Mouse (Mus musculus): ENCODE results near the gene Zfhx2. TPM values are rescaled to one million over a fixed set of nuclear protein-coding genes. Genes with fewer than 3 reads are reported as not detected.

The Zfhx2 gene
- polyA plus RNA-seq, 1 experiment, result 0.63 TPM

- no peaks in the 10 kb centered on the region for H3K79me3 ChIP-seq (ENCODE audit: low read depth)
- H3K4me3 ChIP-seq (ENCODE audit: insufficient read depth, poor library complexity, severe bottlenecking), result no peak overlapping the region
- no peaks in the 10 kb centered on the region for H3K79me2 ChIP-seq (ENCODE audit: control insufficient read depth, insufficient read depth)
- H3K36me3 ChIP-seq (ENCODE audit: control insufficient read depth, insufficient read depth), result no peaks in the 10 kb centered on the region
- H3K27me3 ChIP-seq (ENCODE audit: control insufficient read depth, insufficient read depth, insufficient read length), result no peaks in the 10 kb centered on the region
- TF ChIP-seq MYOD1 (IDR thresholded peaks at IDR 0.05; ENCODE audit: control insufficient read depth, insufficient read length, low read depth) (no peak), CEBPB (IDR thresholded peaks at IDR 0.05; ENCODE audit: low read depth) (no peak), USF1 (IDR thresholded peaks at IDR 0.05; ENCODE audit: low read depth) (no peak), MYOG (IDR thresholded peaks at IDR 0.05; ENCODE audit: control insufficient read depth, extremely low read depth, insufficient read length) (no peak), MAX (IDR thresholded peaks at IDR 0.05) (no peak), FOSL1 (IDR thresholded peaks at IDR 0.05; ENCODE audit: insufficient read depth, low read length, poor library complexity, severe bottlenecking) (no peak), CTCF (IDR thresholded peaks at IDR 0.05; ENCODE audit: control insufficient read depth, insufficient read depth, insufficient read length) (no peak)
- H3ac ChIP-seq (ENCODE audit: control insufficient read depth, insufficient read length, low read depth), result no peak overlapping the region
Observed at GRCm38 (mm10) chr14:55074416-55074815, 17.7 kb downstream of the Zfhx2 start.

GRCm38 (mm10) chr14:55071756-55072155 is 20.4 kb downstream of the Zfhx2 start:
- no peak overlapping the region for H3K4me3 ChIP-seq (ENCODE audit: insufficient read depth, poor library complexity, severe bottlenecking)
- no peaks in the 10 kb centered on the region for H3K36me3 ChIP-seq (ENCODE audit: control insufficient read depth, insufficient read depth)

GRCm38 (mm10) chr14:55066042-55066441 is 26.1 kb downstream of the Zfhx2 start:
- Histone ChIP-seq H3K36me3 (ENCODE audit: control insufficient read depth, insufficient read depth) (no peaks in the 10 kb centered on the region), H3K27me3 (ENCODE audit: control insufficient read depth, insufficient read depth, insufficient read length) (no peaks in the 10 kb centered on the region), H3ac (ENCODE audit: control insufficient read depth, insufficient read length, low read depth) (no peak overlapping the region), H3K4me3 (ENCODE audit: insufficient read depth, poor library complexity, severe bottlenecking) (no peak overlapping the region), H3K79me3 (ENCODE audit: low read depth) (no peaks in the 10 kb centered on the region), H3K79me2 (ENCODE audit: control insufficient read depth, insufficient read depth) (no peaks in the 10 kb centered on the region)
- TF ChIP-seq CTCF (IDR thresholded peaks at IDR 0.05; ENCODE audit: control insufficient read depth, insufficient read depth, insufficient read length) (no peak), MAX (IDR thresholded peaks at IDR 0.05) (no peak), USF1 (IDR thresholded peaks at IDR 0.05; ENCODE audit: low read depth) (no peak), CEBPB (IDR thresholded peaks at IDR 0.05; ENCODE audit: low read depth) (no peak), MYOD1 (IDR thresholded peaks at IDR 0.05; ENCODE audit: control insufficient read depth, insufficient read length, low read depth) (no peak), FOSL1 (IDR thresholded peaks at IDR 0.05; ENCODE audit: insufficient read depth, low read length, poor library complexity, severe bottlenecking) (no peak), MYOG (IDR thresholded peaks at IDR 0.05; ENCODE audit: control insufficient read depth, extremely low read depth, insufficient read length) (no peak)

More at GRCm38 (mm10) chr14:55071756-55072155, 20.4 kb downstream of the Zfhx2 start:
- TF ChIP-seq MAX (IDR thresholded peaks at IDR 0.05), result no peak
- no peak for TF ChIP-seq MYOG (IDR thresholded peaks at IDR 0.05; ENCODE audit: control insufficient read depth, extremely low read depth, insufficient read length)
- TF ChIP-seq CTCF (IDR thresholded peaks at IDR 0.05; ENCODE audit: control insufficient read depth, insufficient read depth, insufficient read length), result no peak
- no peak for TF ChIP-seq USF1 (IDR thresholded peaks at IDR 0.05; ENCODE audit: low read depth)
- no peak for TF ChIP-seq MYOD1 (IDR thresholded peaks at IDR 0.05; ENCODE audit: control insufficient read depth, insufficient read length, low read depth)
- no peak for TF ChIP-seq FOSL1 (IDR thresholded peaks at IDR 0.05; ENCODE audit: insufficient read depth, low read length, poor library complexity, severe bottlenecking)
- no peak for TF ChIP-seq CEBPB (IDR thresholded peaks at IDR 0.05; ENCODE audit: low read depth)
- Histone ChIP-seq H3K79me3 (ENCODE audit: low read depth) (no peaks in the 10 kb centered on the region), H3K79me2 (ENCODE audit: control insufficient read depth, insufficient read depth) (no peaks in the 10 kb centered on the region), H3ac (ENCODE audit: control insufficient read depth, insufficient read length, low read depth) (no peak overlapping the region), H3K27me3 (ENCODE audit: control insufficient read depth, insufficient read depth, insufficient read length) (no peaks in the 10 kb centered on the region)

GRCm38 (mm10) chr14:55065391-55065790 is 26.7 kb downstream of the Zfhx2 start:
- no peak overlapping the region for H3K4me3 ChIP-seq (ENCODE audit: insufficient read depth, poor library complexity, severe bottlenecking)
- no peaks in the 10 kb centered on the region for H3K36me3 ChIP-seq (ENCODE audit: control insufficient read depth, insufficient read depth)
- no peaks in the 10 kb centered on the region for H3K79me3 ChIP-seq (ENCODE audit: low read depth)
- H3ac ChIP-seq (ENCODE audit: control insufficient read depth, insufficient read length, low read depth), result no peak overlapping the region
- no peaks in the 10 kb centered on the region for H3K79me2 ChIP-seq (ENCODE audit: control insufficient read depth, insufficient read depth)
- no peak for TF ChIP-seq FOSL1 (IDR thresholded peaks at IDR 0.05; ENCODE audit: insufficient read depth, low read length, poor library complexity, severe bottlenecking)
- no peak for TF ChIP-seq USF1 (IDR thresholded peaks at IDR 0.05; ENCODE audit: low read depth)
- no peak for TF ChIP-seq MYOG (IDR thresholded peaks at IDR 0.05; ENCODE audit: control insufficient read depth, extremely low read depth, insufficient read length)
- TF ChIP-seq MAX (IDR thresholded peaks at IDR 0.05), result no peak
- no peak for TF ChIP-seq MYOD1 (IDR thresholded peaks at IDR 0.05; ENCODE audit: control insufficient read depth, insufficient read length, low read depth)
- TF ChIP-seq CTCF (IDR thresholded peaks at IDR 0.05; ENCODE audit: control insufficient read depth, insufficient read depth, insufficient read length), result no peak
- no peak for TF ChIP-seq CEBPB (IDR thresholded peaks at IDR 0.05; ENCODE audit: low read depth)
- no peaks in the 10 kb centered on the region for H3K27me3 ChIP-seq (ENCODE audit: control insufficient read depth, insufficient read depth, insufficient read length)

DNA sequence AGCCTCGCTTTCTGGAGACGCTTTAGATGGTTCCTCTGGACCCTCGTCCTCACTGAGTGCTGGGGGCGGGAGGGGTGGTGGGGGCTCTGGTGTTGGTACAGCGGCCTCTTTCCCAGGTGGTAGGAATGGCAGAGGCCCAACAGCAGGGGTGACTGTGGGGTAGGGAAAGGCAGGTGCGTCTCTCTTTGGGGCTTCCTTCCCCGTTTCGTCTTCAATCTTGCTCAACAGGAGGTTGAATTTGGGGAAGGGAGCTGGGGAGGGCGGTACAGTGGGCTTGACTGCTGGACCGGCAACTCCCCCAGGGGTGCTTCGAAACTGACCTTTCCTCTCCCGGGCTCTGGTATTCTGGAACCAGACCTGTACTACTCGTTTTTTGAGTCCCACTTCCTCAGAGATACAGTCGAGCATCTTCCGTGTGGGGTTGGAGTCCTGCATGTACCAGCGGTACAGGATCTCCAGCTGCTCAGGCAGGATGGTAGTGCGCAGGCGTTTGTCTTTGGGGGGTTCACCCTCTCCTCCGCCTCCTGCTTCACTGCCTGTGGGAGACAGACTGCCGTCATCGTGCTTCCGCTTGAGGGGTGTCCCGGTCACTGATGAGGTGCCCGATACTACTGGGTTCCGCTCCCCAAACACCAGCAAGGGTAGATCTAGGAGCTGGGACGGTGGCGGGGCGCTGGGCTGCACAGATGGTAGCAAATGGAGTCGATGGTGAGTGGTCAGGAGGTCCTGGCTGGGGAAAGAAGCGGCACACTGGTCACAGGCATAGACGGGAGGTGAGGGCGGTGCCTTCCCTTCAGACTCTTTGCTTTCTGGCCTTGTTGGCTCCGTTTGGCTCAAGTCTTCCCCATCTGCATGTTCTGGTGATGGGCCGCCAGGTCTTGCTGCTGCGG is 27.4 kb downstream of the Zfhx2 start:
- TF ChIP-seq CEBPB (IDR thresholded peaks at IDR 0.05; ENCODE audit: low read depth) (no peak), FOSL1 (IDR thresholded peaks at IDR 0.05; ENCODE audit: insufficient read depth, low read length, poor library complexity, severe bottlenecking) (no peak), MYOG (IDR thresholded peaks at IDR 0.05; ENCODE audit: control insufficient read depth, extremely low read depth, insufficient read length) (no peak), USF1 (IDR thresholded peaks at IDR 0.05; ENCODE audit: low read depth) (no peak), CTCF (IDR thresholded peaks at IDR 0.05; ENCODE audit: control insufficient read depth, insufficient read depth, insufficient read length) (no peak), MYOD1 (IDR thresholded peaks at IDR 0.05; ENCODE audit: control insufficient read depth, insufficient read length, low read depth) (no peak), MAX (IDR thresholded peaks at IDR 0.05) (no peak)
- Histone ChIP-seq H3K79me3 (ENCODE audit: low read depth) (no peaks in the 10 kb centered on the region), H3ac (ENCODE audit: control insufficient read depth, insufficient read length, low read depth) (no peak overlapping the region), H3K4me3 (ENCODE audit: insufficient read depth, poor library complexity, severe bottlenecking) (no peak overlapping the region), H3K79me2 (ENCODE audit: control insufficient read depth, insufficient read depth) (no peaks in the 10 kb centered on the region), H3K36me3 (ENCODE audit: control insufficient read depth, insufficient read depth) (no peaks in the 10 kb centered on the region), H3K27me3 (ENCODE audit: control insufficient read depth, insufficient read depth, insufficient read length) (no peaks in the 10 kb centered on the region)
